Mouse (Mus musculus) B cell, adult 2 months (primary cell): ENCODE data around the gene Tas1r1.

Experiments
- DNase-seq, 2 experiments: peaks; one replicate each; pipeline ENCODE4 v3.0.0; 2022

Tas1r1 gene

DNA sequence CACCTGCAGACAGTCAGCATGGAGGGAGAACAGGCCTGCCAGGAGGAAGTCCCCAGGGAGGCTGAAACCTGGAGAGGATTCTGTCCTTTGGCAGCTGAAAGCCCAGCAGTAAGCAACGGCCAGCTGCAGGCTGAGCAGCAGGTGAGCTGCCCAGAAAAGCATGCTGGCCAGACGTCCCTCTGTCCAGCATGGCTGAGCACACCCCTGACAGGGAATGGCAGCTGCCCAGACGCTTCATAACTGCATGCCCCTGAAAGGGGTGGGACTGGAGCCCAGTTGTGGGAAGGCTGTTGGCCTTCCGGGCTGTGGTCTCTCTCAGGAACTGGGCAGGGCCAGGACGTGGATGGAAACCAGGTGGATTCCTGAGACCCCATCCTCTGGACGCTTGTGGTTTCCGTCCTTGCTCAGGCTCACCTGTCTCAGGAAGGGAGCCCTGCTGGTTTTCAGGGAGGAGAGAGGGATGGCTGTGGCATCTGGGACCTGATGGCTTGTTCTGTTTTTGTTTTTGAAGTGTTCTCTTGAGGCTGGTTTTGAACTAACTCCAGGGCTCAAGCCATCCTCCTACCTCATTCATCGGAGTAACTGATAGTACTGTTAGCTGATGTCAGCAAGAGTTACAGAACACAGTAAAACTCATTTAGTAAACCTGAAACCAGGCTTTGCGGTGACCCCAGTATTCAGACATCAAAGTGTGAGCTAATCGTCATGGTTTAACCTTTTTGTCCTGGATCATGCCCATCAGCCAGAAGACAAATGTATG is at the start of gene Tas1r1:
TSS of gene Tas1r1 (minus strand) at position 344 of the 760 bp plus-strand sequence.
- DNase-seq = no peak

DNA sequence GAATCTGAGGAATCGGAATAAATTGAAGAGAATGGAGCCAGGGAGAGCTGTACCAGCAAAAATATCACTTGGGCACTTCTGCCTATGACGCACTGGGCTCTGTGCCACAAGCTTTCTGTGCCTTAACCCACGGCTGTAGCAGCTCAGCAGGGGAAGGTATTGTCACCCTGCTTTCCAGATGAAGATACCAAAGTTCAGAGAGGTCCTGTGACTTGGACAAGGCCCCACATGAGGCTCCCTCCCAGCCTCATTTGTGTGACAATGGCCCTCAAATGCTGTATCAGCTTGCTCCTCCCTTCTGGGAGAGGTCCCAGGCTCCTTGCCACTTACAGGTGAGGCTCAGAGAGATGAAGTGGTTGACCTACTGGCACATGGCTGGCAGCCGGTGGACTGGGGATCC is 49.8 kb upstream of the Tas1r1 start:
- no peak for DNase-seq

DNA sequence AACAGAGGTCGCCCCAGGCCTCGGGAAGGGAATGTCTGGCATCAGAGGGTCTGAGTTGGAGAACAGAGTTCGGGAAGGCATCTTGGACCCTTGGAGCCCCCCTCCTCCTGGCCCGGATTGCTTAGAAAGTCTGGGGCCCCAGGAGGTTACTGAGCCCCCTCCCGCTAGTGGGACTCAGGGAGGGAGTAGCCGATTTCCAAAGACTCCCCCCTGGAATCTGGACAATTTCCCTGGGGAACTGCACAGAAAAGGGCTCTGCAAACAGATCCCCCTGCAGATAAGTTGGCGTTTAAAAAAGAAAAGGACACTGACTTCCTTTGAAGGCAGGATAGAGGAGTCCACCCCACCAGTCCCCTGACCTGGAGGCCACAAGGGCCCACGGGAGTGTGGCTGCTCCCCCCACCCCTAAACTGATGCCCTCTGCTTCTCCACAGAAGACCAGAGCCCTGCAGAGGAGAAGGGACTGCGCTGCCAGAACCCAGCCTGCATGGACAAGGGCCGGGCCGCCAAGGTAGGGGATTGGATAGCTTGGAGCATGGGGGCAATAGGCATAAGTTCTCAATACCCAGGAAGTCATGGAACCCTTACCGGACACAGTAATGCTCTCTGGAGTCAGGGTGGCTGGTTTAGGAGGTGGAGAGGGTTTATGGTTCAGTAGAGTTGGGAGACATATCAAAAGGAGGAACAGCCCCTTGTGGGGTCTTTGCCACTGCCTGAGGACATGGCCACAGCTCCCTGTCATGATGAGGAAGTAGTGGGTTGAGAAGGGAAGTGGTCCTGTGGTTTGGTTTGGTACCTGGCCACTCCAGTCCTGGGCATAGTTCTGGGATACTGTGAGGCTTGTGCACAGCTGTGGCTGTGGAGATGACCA is 49.1 kb upstream of the Tas1r1 start:
- DNase-seq = peak; percentile 14 to 19

DNA sequence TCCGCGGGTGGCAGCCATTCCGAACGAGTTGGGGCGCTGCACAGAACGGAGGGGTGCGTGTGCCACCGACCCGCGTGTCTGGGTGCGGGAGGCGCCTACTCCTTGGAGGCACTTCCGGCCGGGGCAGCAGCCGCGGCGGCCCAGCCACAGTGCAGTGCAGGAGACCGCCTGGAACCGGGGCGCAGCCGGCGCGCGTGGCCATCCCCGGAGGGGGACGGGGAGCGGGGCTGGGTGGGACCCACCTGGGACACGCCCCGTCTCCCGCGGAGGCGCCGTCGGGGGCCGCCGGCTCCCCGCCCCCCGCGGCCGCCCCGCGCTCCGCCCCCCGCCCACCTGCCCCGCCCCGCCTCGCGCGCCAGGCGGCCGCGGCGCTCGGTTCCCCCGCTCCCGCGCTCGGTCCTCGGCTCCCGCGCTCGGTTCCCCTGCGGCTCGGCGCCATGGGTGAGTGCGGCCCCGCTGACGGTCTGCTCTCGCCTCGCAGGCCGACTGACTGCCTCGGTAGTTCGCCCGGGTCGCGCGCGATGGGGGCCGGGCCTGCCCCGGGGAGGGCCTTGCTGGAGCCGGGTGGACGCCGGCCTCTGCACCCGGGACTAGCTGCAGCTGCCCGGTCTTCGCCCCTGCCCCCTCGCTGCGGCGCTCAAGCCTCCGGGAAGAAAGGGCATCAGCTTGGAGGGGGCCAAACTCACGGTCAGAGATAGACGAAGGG is 48.3 kb upstream of the Tas1r1 start:
- DNase-seq = peak; percentile 24 to 31

DNA sequence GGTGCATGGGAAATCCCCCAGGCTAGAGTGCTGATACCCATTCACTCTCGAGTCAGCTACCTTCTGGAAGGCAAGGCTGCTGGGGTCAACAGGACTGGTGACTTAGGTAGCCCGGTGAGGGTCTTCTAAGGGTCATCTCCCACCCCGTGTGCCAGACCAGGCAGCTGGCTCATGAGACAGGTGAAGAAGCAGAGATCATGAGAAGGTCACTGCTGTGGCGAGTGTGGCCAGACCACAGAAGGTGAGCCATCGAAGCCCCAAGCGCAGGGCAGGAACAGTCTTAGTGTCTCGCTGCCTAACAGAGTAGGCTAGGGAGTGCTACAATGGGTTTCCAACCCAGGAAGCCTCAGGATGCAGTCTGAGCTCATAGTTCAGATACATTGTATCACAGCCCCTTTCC is 46.2 kb upstream of the Tas1r1 start:
- no peak for DNase-seq

DNA sequence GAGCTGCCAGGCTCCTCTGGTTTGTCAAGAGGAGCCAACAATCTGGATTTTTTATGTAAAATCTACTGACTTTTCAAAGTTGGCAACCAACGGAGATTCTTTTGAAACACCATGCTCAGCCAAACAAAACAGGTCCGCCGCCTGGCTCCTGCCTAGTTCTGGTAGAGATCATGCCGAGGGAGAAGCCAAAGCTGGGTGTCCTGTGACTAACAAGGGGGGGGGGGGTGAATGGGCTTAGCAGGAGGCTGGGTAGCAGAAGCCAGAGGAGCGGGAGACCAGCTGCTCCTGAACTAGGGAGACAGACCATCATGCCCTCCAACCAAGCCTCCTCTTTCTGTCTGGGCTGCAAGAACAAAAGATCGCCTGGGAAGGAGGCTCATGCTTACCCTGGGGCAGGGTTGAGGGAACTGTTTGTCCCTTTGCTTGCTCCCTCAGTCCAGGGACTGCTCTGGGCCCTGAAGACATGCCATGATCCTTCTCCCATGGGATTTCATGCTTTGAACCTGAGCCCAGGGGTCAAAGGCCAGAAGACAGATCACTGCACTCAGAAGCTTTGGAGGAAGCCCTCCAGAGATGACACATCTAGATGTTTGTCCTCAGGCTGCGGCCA is 45.3 kb upstream of the Tas1r1 start:
- DNase-seq = no peak

DNA sequence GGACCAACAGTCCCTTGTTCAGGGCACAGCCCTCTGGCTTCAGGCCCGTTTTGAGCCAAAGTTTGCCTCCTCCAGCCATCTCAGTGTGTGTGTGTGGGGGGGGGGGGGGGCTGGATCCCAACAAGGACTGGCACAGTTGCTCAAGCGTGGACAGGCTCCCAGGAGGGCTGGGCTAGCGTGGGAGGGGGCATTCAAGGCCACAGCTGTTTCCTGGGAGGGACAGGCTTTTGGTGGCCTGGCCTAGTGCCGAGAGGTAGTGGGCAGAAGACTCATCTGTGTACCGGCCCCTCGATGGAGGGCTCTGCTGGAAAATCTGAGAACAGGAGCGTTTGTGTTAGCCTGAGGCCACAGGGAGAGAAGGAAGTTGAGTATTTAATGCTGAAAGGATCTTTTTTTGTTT is 41.6 kb upstream of the Tas1r1 start:
- no peak for DNase-seq

DNA sequence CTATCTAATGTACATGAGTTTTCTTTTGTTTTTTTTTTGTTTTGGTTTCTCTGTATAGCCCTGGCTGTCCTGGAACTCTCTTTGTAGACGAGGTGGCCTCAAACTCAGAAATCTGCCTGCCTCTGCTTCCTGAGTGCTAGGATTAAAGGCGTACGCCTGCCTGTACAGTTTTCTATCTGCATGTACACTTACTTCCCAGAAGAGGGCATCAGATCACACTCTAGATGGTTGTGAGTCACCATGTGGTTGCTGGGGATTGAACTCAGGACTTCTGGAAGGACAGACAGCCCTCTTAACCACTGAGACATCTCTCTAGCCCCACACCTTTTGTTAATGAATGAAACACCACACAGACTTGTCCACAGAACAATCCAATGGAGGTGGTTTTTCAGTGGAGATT is 40.9 kb upstream of the Tas1r1 start:
- DNase-seq = no peak

DNA sequence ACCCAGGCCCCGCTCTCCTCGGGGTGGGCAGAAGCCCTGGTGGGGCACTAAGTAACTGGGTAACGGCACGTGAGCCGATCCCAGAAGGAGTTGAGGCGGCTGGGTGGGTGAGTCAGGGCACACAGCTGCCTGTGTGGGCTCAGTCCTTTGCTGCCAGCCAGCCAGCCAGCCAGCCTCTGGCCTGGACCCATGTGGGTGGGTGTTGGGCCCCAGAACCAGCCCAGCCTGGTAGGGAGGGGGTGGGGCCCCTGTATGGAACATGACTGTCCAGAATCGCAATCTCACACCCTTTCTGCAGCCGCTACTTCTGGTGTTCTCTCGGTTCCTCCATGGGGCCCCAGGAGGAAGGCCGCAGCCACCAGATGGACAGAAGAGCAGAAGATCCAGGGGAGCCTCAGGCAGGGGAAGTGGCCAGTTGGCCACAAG is 39.8 kb upstream of the Tas1r1 start:
- no peak for DNase-seq

DNA sequence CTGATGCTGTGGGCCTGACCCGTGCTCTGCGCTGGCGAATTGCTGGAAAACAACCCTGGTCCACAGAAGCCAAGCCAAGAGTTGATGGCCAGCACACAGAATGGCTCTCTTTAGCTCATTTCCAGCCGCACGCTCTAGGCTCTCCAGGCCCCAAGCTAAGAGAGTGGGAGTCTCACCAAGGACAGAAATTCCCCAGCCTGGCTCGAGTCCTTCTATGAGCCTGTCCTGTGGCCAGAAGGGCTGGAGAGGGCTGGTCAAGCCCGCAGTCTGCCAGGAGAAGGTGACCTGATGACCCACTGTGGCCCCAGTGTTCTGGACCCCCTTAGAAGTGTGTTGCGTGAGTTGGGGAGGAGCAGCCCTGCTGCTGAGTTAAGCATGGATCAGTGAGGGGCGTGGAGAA is 38.8 kb upstream of the Tas1r1 start:
- DNase-seq = no peak

DNA sequence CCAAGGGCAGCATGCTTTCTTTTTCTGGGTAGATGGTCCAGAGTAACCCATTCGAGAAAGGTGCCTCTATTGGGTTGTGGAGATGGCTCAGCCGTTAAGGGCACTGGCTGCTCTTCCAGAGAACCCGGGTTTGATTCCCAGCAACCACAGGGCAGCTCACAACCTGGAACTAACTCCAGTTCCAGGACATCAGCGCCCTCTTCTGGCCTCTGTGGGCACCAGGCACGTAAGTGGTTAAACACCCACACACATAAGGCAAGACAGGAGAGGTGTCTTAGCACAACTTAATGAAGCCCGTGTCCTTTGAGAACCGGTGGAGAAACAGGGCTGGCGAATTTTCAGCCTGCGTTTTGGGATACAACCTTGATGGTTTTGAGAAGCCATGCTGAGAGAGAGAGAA is 36.2 kb upstream of the Tas1r1 start:
- no peak for DNase-seq

DNA sequence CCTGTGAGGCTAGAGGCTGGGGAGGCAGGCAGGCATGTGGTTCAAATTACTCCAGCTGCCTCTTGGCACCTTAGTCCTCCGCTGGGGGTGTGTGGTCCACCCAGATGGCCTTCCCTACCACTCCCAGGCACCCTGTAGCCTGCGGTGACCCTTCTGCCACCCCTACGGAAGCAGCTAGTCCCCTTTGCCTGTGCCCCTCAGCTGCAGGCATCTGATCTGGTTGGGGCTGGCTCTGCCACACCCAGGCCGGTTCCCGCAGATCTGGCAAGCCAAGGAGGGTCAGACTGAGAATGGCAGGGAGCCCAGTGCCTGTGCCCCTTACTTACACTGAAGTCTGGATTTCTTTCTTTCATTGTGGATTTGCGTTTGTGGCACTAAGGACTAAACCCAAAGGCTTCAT is 35.3 kb upstream of the Tas1r1 start:
- no peak for DNase-seq

DNA sequence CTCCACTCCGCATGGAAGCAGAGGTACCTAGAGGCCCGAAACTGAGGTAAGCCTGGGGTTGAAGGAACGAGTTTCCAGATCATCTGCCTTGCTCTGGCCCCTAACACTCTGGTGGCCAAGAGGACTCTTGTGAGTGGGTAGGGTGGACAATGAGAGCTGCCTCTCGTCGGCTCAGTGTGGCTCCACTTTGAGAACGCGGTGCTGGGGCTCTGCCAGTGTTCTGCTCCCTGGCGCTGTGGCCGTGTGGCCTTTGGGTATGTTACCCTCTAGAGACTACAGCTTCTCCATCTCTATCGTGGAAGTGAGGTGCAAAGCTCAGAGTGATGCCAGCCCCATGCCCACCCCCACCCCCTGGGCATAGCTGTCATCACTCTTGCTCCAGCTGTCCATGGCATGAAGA is 34.3 kb upstream of the Tas1r1 start:
- no peak for DNase-seq

DNA sequence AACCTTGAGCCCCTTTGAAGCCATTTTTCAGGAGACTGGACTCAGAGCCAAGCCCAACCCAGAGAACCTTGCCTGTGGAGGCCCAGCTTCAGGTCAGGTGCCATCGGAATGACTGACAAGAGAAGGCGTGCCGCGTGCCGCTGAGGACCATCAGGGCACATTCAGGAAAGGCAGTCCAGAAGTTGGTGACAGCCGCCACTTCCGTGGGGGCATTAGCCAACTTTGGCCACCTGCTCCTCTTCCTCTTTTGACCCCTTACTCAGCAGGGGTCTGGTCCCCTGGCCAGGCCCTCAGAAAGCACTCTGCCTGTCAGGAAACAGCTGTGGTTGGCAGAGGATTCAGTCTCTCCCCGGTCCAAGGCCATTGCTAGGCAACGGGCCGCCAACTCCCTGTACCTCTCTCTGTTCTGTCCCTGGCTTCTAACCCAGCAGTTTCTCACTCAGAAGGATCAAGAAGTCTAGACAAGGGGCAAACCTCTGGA is 33.8 kb upstream of the Tas1r1 start, which contains the start of gene Plekhg5:
TSS of gene Plekhg5 (plus strand) at position 378 of the 481 bp plus-strand sequence.
- DNase-seq = no peak

DNA sequence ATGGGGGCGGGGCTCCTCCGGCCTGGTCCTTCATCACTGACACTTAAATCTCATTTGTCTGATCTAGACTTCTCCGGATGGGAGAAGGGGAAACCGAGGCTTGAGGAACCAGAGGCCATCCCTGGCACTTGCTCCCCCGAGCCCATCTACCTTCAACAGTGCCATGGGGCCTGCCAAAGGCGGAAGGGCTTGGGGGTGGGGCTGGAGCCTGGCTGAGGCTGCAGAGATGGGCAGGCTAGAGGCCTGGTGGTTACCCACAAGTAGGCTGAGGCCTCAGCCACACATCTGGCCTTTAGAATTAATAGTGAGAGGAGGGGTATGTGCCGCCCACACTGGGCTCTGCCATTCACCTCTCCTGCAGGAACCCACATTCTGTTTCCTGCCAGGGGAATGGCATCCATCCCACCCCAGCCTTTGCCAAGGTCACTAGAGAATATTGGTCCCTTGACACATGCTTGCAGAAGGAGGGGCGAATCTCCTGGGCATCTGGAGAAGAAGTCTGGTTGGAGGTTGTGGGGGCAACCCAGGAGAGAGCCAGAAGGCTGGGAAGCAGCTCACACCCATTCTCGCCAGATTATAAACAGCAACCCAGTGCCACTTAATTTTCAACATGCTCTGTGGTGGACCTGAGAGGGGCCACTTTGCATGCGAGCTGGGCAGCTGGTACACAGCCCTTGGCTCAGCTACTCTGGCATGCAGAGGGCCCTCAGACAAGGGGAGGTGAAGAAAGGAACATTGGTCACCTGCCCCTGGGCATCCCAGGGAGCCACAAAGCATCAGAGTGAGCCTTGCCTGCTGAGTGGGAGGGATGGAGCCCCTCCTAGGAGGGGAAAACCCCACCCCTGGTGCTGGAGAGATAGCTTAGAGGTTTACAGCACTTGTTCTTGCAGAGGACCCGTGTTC is 32.4 kb upstream of the Tas1r1 start:
- no peak for DNase-seq

DNA sequence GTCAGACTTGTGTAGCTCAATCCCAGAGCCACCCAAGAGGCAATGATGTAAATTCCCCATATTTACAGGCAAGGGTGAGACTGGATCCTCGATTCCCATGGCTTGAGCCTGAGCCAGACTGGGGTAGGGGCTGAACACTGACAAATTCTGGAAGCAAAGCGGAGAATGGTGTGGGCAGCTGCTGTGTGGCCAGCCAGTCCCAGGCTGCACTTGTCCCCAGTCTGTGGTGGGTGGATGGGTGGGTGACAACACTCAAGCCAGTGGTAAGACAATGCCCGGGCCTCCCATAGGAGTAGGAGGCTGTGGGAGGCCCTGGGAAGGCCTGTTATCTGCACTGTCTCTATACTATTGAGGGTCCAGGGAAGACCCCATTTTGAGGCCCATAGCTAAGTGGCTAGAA is 30.9 kb upstream of the Tas1r1 start:
- no peak for DNase-seq

DNA sequence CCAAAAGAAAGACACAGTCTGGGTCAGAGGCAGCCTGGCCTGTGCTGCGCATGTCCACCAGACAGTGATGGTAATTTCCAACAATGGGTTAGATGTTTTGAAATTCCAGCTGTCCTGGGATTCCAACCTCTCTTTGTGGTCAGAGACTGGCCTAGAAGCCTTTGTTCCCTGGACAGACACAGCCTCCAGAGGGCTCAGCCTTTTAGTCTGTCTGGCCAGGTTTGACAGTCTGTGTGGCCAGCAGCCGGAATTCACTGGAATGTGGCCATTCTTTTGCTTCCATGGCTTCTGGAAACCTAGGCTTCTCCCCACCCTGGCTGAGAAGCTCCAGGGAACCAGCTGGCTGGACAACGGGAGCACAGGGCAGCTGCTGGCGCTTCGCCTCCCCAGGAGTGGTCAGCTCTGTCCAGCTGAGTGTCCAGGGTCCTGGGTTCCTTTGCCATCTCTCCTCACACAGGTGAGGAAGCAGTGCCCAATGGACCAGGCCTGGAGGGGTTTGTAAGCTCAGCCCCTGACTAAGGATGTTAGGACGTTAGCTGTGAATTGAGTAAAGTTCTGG is 29.9 kb upstream of the Tas1r1 start:
- DNase-seq = no peak

DNA sequence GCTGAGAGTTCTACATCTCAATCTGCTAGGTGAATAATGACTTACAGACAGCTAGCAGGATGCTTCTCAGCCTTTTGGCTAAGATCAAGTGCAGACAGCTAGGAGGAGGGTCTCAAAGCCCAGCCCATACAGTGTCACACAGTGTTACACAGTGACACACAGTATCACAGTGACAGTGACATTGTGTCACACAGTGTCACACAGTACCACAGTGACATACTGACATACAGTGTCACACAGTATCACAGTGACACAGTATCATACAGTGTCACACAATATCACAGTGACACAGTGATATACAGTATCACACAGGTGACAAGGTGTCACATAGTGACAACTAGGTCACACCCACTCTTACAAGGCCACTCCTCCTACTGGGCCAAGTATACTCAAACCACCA is 28.9 kb upstream of the Tas1r1 start:
- DNase-seq = no peak

DNA sequence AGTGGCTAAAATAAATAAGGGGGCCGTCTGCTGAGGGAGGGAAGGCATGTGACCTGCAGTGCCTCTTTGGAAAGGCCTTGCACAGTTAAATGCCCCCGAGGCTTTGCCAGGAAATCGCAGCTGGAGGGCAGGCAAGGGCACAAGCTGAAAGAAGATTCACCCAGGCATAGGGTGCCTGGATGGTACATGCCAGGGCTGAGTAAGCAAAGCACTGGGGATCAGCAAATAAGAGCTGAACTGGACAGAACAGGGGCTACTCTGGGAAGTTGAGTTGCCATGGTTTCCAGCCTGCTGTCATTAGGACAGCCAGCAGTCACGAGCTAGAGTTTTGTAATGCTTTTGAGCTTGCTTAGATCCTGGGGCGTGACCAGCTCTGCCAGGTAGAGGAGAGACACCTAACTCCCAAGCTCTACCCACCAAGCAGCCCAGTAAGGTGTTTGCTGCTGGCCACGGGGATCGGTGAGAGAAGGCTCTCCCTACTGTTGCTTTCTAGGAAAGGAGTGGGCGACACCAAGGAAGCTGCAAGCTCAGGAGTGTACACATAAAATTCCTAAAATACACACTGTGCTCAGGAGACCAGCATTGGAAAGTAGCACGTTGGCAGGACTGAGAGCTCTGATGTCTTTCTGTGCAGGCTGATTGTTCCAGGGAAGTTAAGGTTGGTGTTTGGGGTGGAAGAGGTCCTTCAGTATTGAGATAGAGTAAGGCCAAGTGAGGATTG is 24.2 kb upstream of the Tas1r1 start:
- no peak for DNase-seq

DNA sequence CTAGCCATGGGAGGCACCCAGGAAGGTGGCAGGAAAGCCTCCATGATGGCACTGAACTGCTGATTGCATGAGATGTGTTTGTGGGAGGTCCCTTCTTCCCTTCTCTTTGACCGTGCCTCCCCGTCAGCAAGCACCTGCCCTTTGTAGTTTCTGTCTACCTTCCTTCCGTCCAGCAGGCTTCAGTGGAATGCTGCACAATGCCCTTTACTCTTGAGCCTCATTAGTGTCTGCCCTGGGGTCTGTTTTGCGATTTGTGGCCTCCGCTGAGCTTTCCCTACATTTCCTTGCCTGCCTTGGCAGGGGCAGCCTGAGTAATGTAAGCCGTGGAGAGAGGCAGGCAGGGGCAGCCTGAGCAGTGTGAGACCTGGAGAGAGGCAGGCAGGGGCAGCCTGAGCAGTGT is 6.2 kb upstream of the Tas1r1 start:
- no peak for DNase-seq

DNA sequence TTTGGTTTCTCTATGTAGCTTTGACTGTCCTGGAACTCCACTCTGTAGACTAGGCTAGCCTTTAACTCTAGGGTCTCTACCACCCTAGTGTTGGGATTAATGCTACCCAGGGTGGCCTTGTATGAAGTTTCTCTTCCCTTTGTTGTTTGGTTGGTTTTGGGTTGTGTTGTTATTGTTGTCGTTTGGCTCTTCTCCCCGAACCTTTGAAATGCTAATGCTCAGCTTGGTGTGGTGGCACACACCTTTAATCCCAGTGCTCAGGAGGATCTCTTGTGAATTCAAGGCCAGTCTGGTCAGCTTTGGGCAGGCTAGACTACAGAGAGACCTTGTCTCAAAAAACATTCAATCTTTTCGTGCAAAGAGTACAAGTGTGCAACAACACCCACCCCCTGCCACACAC is 4.8 kb upstream of the Tas1r1 start:
- no peak for DNase-seq
